Mouse (Mus musculus) erythroid progenitor cell, adult 5-6 weeks (primary cell): Measurements from ENCODE around the gene Sinhcaf. TPM values are rescaled to one million over a fixed set of nuclear protein-coding genes. Genes with fewer than 3 reads are reported as not detected.
"Not testable (repeated sequence)": the region's sequence is repeated elsewhere in the genome, so short reads cannot be mapped to it uniquely, and the experiment has no call there.

Experiments
- ATAC-seq: replicated peaks from 2 replicates; pipeline ENCODE4 v1.8.0; 2016; ENCODE audit warnings: moderate number of reproducible peaks, mild to moderate bottlenecking, moderate TSS enrichment, inconsistent platforms; ENCODE audit not compliant: poor library complexity, low FRiP score, severe bottlenecking
- total RNA-seq, 2 experiments: library from RNA; stranded (forward) in 1 of 2; stranded (reverse) in 1 of 2; fragments of 150-400 nt in 1 of 2; fragments of 186-747, 209-891 nt in 1 of 2; gene quantifications; 2 replicates each; pipeline versions ENCODE4 v1.2.3 to v1.2.4; 2015 to 2017; ENCODE audit warnings: low replicate concordance in 2 of 2

The Sinhcaf gene
- total RNA-seq (2015; ENCODE audit: low replicate concordance): 1.1 and 9.2 TPM in 2 replicates
- total RNA-seq (2017; ENCODE audit: low replicate concordance): 4.5 and 14.1 TPM in 2 replicates

DNA sequence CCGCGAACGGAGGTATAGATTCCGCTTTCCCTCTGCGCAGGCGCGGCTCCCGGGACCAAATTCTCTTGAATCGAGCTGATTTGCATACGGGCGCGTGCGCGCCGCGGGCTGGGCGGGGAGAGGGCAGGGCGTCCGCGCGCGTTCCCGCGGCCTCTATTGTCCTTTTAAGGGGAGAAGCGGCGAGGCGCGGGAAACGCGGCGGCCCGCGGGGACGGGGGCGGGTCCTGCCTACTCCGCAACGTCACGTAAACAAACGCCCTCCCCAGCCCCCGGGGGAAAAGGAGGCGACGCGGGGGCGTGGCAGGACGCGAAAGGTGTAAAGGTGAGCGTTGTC is at the start of gene Sinhcaf:
Gene Sinhcaf, minus strand, starts transcription at position 59 of the 334 bp plus-strand sequence.
- ATAC-seq: peak; percentile 80

DNA sequence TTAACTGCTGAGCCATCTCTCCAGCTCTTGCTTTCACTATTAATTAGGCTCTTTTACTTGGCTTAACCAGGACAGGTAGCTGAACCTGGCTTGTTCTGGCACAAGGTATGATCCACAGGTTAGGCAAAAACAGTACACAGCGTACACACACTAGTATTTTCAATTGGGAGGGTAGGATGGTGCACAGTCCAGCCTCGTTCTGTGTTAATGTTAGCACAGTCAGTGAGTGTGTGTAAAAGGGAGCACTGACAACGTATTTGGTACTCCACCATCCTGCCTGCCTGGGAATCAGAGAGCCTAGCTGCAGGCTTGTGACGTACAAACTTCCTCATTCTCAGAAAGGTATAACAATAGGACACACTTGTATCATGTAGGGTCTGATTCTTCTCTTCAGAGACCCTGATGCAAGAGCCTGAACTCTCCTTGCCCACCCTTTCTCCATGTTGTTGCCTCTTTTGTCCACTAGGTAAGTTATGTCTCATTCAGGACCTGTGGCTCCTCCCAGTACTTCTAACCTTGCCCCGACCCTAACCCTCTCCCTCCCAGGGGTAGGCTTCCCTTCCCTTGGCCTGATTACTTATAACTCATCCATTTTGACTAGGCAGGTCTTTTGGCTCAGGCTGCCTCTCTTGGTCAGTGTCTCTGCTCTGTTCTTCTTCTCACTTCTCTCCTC is 48.2 kb upstream of the Sinhcaf start:
- ATAC-seq: no peak

DNA sequence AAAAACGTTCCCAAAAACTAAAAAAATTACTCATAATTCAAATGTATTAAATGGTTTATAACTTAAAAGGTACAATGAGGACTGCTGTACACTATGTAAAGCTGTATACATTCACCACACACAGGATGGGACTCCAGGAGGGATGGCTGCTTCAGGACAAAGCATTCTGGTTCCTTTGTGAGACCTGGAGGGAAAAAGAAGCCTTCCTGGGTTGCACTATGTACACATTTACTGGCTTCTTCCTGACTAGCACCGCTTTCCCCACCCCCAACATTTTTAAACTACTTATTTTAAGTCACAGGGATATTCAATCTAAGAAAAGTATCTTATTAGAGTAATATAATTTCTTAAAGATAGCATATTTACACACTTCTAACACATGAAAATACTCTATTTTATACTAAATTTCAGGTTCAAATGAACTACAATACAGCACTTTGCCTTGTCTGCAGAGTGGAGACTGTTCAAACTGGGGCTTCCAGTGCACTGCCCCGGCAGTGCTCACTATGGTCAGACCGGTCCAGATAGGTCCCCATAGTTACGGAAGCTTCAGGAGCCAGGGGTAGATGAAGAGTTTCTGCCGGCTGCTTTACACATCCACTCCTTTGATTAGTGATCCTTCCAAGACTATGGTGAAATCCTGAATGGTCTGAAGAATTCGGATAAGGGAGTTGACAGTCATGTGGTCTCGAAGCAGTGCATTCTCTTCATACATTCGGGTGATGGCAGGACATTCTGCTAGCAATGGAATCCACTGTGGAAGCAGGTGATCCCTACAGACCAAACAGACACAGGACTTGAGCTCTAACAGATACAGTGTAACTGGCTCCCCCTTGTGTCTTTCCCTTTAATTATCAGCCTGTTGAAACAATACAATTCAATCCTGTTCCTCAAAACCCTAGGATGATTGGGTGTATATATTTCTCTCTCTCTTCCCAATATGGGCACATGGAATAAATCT is 47.1 kb upstream of the Sinhcaf start:
- peak; percentile 49; the same call in 1 of the 2 replicates for ATAC-seq

DNA sequence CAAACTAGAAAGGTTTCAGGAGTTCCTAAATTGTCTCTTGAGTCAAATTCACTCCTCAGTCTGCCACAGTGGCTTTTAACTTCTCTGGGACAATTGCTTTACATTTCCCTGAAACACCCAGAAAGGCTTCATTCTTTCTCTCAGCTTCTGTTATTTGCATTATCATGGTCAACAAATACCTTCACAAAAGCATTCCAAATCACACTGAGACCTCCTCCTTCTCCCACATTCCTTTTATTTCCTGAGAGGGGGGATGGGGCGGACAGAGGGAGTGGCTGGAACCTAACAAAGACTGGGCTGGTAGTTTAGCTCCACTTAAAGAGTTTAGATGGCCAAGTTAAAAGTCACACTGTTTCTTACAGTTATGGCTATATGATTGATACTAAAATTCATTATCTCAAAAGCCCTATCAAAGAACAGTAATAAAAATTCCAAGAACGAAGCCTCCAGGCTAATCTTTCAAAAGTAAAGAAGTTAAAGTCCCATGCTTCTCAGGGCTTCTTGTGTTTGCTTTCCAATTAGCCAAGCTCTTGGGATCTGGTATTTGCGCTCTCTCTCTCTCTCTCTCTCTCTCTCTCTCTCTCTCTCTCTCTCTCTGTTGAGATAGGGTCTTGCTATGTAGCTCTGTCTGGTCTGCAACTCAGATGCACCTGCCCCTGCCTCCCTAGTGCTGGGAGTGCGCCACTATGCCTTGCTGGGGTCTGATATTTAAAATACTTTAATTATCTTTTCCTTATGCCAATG is 46.3 kb upstream of the Sinhcaf start:
- no peak for ATAC-seq

DNA sequence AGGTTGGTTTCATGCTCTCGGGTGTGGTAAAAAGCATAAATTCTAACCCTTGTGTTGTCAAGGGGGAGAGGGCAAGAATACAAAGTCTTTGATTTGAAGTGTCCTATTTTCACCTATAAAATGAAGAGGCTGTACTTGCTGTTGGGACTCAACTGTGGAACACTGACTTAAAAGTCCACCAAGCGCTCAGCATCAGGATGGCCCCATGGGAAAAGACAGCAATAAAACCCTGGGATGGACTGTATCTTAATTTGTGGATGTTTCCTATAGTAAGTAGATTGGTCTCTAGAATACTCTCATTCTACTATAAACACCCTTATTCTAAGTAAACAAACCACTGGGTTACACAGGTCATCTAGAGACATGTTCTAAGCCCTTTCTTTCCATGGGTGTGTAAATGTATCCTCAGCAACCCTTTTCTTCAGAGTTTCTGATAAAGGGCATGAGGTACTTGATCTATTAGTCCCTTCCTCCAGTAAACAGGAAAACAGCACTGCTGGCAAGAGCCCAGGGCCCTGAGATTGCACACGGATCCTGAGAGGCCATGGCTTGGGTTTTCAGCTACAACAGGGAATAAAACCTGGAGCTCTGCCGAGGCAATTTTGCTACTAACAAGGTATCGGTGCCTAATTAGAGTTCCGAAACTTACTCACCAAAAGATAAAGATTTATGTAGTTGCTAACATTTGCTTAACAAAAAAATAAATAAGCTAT is 45.5 kb upstream of the Sinhcaf start:
- ATAC-seq: no peak

DNA sequence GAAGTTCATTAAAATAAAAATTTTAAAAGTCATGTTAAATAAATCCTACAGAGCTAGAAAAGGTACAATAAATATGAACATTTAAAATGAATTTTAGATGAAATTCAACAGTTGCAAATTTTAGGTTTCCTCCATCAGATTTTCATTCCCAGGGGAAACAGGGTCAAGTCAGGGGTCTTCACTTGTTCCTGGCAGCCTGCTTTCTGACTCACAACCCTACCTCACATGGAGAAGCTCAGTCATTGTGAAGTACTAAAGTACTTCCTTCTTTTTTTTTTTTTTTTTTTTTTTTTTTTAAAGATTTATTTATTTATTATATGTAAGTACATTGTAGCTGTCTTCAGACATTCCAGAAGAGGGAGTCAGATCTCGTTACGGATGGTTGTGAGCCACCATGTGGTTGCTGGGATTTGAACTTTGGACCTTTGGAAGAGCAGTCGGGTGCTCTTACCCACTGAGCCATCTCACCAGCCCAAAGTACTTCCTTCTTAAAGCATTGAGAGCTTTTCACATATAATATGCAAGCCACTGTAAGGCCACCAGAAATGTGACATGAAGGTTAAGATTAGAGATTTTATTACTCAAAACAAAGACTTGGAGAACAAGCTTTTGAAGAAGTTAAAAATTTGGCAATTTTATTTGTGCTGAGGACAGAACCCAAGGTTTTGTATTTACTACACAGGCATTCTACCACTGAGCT is 43.7 kb upstream of the Sinhcaf start:
- not testable (repeated sequence) for ATAC-seq

DNA sequence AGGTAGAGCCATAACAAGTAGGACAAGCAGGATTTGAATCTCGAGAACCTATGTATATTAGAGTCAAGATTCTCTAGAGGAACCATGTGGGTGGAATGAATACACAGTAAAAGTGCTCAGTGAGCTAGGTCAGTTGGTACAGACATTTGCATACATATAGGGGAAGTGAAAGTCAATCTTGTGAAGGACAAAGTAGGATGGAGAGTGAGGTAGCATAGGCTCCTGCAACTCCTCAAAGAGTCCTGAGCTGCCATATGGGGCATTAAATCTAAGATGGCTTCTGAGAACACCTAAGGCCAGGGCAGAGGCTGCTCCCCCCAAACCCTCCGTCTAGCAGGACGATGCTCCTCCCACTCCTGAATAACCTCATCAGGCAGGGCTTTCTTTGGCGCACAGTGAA is 39.7 kb upstream of the Sinhcaf start:
- ATAC-seq: no peak

DNA sequence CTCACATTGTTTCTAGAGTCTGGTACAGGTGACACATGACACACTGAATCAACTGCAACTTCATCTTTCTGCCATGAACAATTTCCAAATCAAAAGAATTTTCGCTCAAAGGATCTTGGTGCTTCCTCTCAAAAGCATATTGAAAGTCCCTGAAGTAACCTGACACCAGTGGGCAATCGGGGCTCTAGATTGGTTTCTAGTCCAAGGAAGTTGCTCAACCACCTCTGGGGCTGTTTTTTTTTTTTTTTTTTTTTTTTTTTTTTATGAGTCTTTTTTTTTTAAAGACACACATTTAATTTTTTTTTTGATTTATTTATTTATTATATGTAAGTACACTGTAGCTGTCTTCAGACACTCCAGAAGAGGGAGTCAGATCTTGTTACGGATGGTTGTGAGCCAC is 34.2 kb upstream of the Sinhcaf start:
- no peak for ATAC-seq

DNA sequence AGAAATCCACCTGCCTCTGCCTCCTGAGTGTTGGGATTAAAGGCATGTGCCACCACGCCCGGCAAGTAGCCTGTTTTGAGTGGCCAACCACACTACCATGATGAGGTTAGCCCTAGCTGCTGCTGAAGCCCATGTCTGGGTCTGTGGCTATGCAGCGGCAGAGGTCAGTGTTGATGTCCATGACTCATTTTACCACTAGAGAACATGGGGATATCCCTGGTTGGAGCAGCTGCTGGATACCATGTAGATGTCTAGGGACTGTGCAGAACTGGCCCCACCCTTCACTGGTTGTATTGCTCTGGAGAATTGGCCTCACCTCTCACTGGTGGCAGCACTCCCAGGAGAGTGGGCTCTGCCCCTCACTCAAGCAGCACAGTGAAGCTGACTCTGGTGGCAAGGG is 28.8 kb upstream of the Sinhcaf start:
- no peak for ATAC-seq

DNA sequence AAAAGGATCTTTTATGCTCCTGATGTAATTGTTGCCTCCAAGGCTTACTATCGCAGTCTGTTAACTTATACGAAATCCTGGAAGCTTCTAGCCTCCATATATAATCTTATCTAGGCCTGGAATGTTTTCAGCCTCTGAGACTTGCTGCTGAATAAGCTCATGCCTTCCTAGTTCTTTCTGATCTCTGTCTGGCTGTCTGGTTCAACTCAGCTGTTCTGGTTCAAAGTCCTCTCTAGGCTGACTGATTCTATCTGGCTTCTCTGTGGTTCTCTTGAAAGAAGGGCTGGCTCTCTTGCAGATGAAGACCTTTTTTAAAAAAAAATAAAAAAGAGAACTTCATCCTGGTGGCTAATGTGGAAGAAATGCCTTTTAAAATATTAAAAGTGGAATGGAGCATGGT is 26.6 kb upstream of the Sinhcaf start:
- no peak for ATAC-seq

DNA sequence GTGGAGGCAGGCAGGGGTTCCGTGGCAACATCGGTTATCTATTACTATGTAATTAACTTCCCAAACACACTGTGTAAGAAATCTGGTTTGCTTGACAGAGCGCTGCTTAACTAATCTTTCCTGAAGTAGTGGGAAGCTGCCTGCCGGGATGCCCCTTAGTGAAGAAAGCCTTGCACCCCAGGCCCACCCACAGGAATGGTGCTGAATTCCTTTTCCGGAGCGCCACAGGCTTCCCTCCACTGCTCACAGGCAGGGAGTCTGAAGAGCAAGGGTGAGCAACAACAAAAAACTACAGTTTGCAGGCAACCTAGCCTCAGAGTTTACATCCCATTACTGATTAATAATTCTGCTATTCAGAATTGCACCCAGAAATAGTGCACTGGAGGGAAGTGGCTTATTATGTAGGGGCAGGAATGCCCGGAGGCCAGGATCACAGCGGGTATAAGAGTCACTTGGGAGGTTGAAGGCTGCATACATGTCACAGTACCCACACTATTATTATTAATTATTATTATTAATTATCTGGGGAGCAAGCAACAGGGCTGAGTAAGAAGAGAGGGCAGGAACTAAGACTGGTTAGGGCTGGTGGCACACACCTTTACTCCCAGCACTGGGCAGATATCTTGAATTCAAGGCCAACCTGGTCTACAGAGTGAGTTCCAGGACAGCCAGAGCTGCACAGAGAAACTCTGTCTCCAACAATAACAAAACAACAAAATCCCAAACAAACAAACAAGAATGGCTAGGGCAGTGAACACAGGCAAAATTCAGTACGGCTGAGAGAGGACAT is 26.0 kb upstream of the Sinhcaf start:
- no peak for ATAC-seq

DNA sequence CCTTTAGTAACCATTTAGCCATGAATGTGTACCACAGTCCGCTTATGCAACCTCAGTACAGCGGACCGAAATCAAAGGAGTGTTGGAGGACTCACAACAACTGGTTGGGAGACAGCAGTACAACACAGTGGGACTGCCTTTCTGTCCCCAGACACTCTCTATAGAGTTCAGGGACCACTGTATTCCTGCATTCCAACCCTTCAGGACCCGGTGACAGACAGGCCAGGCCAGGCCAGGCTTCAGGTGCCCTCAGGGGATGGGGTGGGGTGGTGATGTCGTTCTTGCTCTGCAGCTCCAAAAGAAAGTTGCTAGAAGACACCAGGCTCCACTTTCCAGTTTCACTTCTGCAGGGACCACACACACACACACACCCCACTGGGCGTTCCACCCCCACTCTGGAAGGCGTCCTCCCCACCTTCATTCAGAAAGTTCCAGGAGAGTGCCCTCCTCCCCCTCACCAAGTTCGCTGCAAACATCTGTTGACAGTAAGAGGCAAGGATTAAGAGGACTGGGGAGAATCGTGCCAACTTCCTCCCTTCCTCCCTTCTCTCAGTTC is 25.2 kb upstream of the Sinhcaf start:
- no peak for ATAC-seq

DNA sequence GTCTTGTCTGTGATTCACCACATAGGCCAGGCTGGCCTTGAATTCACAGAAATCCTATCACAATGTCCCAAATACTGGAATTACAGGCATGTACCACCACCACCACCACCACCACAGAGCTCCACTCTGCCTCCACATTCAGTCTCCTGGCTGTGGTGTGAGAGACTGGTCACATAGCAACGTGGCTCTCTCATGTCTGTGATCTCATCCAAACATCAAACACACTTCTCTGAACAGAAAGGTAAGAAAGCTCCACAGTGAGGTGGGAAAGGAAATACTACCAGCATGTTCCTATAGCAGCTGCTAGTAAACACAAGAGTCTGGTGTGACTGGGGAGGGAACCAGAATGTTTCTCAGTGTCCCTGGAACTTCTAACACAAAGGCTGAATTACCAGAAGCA is 15.0 kb upstream of the Sinhcaf start:
- ATAC-seq: no peak

DNA sequence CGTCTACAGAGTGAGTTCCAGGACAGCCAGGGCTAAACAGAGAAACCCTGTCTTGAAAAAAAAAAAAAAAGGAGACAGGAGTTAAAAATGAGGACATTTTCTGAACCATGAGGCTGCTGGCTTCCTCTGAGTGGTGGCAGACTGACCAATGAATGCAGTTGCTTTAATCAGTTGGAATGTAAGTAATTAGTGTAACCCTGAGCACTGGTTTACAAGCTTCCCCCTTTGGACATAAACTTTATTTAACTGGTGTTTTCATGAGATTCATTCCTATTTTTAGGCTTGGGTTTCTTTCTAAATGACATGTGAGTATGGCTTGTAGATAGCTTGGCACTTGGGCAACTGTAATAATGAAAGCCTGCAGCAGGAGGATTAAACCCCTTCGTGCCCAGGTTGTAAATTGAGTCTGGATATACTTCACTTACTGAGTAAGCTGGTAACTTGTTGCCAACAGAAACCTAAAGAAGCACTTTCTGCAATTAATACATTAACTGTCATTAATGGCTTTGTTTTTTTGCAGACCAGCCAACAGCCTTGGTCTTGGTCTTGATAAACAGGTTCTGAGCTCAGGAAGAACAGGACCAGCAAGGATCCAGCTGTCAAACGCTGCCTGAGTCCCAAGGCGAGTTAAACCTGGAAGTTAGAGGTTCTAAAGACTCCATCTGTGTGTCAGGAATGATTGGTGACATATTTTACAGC is 13.4 kb upstream of the Sinhcaf start:
- ATAC-seq: no peak

DNA sequence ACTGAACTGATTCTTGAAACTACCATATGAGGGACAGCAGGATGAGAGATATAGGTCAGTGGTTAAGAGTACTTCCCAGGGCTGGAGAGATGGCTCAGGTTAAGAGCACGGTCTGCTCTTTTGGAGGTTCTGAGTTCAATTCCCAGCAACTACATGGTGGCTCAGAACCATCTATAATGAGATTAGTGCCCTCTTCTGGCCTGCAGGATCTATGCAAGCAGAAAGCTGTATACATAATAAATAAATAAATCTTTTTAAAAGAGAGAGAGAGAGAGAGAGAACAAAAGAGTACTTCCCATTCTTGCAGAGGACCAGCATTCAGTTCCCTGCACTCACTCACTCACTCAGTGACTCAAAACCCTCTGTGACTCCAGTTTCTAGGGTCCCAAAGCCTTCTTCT is 12.4 kb upstream of the Sinhcaf start:
- ATAC-seq: no peak

DNA sequence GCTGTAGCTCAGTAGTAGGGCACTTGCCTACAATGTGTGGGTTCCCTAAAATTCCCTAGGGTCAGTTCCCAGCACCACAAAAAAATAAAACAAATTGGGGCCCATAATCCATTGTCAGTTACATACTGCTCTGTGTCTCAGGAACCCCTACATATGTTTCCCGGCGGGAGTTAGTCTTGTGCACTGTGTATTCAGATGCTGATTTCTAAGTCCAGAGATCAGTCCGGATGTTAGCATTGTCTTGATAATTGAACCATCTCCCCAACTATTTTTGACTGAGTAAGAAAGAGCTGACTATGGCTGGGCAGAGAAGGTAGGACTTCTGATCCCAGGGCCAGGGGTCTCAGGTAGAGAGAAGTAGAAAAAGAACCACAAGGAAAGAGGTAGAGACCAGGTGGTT is 10.8 kb upstream of the Sinhcaf start:
- ATAC-seq: no peak

DNA sequence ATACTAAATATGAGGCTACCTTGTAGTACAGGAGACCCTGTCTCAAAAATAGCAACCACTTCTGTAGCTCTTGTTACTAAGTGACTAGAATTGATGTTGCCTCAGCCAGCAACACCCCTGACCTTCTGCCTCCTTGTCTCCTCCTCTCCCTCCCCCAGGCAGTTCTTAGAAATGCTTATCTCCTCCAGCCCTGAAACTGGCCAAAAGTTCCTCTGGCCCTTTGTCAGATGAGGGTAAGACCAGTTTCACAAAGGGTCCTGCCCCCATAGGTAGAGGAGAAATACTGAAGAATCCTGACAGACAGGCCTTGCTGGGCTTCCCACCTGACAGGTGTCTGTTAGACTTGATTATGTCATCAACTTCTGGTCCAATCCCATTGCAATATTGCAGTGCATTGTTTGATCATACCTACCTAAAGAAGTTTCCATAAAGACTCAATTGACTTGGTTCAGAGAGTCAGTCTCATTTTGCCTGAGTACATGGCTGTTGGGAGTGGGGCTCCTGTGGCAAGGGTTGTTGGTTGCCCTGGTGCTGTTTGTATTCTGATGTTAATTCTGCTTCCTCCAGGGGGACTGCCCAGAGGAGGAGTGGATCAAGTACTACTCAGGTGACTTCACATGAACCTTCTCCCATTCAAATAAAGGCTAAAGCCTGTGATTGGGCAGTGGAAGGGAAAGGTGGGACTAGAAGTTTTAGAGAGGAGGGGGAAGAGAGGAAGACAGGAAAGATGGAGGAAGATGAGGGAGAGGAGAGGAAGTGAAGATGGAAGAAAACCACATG is 9.6 kb upstream of the Sinhcaf start:
- ATAC-seq: no peak
